Mouse (Mus musculus) intestine, embryonic 14.5 days (tissue): ENCODE measurements at regions not wholly inside any gene's neighbourhood (a gene's known extent, or its start where the extent isn't known, plus 50 kb on each side); places are given as distances from the start of the nearest gene placed in this dataset.

Source experiments
- ATAC-seq: fragments of 200-750 bp; cut with Nextera tagmentation; replicated peaks from 2 replicates; pipeline ENCODE4 v1.8.0; 2017; ENCODE audit warnings: low read depth, moderate number of reproducible peaks, moderate TSS enrichment, moderate library complexity; ENCODE audit not compliant: low FRiP score, low TSS enrichment
- DNase-seq: peaks from one replicate; pipeline ENCODE4 v3.0.0-alpha.2; 2018; ENCODE audit warnings: low spot score
- H3K27ac ChIP-seq: fragments of 300-500 bp; sonication (generic); 2 replicates; pipeline ENCODE4 v1.5.1; 2014; ENCODE audit warnings: low read depth, mild to moderate bottlenecking, control low read depth
- H3K27me3 ChIP-seq: fragments of 300-500 bp; sonication (generic); replicated peaks from 2 replicates; pipeline ENCODE4 v1.6.1; 2014; ENCODE audit warnings: low read length, control low read depth; ENCODE audit not compliant: control insufficient read depth, insufficient read depth
- H3K36me3 ChIP-seq: fragments of 300-500 bp; sonication (generic); 2 replicates; pipeline ENCODE4 v1.6.1; 2014; ENCODE audit warnings: low read length, control low read depth; ENCODE audit not compliant: control insufficient read depth, insufficient read depth
- H3K4me1 ChIP-seq: fragments of 300-500 bp; sonication (generic); replicated peaks from 2 replicates; pipeline ENCODE4 v1.6.1; 2014; ENCODE audit warnings: low read length, control low read depth, mixed read lengths; ENCODE audit not compliant: control insufficient read depth, insufficient read depth
- H3K4me2 ChIP-seq: fragments of 300-500 bp; sonication (generic); 2 replicates; pipeline ENCODE4 v1.6.1; 2014; ENCODE audit warnings: low read length
- H3K4me3 ChIP-seq: fragments of 300-500 bp; sonication (generic); 2 replicates; pipeline ENCODE4 v1.5.1; 2014; ENCODE audit warnings: low read depth, low read length, control low read depth, mixed read lengths
- H3K9ac ChIP-seq: fragments of 300-500 bp; sonication (generic); 2 replicates; pipeline ENCODE4 v1.6.1; 2014; ENCODE audit warnings: mild to moderate bottlenecking, low read length
- H3K9me3 ChIP-seq: fragments of 300-500 bp; sonication (generic); 2 replicates; pipeline ENCODE4 v1.6.1; 2016; ENCODE audit warnings: low read length, control low read depth; ENCODE audit not compliant: control insufficient read depth
- WGBS: fragments of 180-500 bp; shearing (Covaris S2); extraction: QIAGEN DNeasy Blood & Tissue Kit; methylation state at CpG from one replicate; pipeline ENCODE4 v1.1.7; 2014; 5-methylcytosine and 5-hydroxymethylcytosine counted together

- 91% methylated on average over 11 of the region's 11 CpGs for WGBS
Observed at GRCm38 (mm10) chr10:26434586-26434985, 58.8 kb upstream of the L3mbtl3 start.

DNA sequence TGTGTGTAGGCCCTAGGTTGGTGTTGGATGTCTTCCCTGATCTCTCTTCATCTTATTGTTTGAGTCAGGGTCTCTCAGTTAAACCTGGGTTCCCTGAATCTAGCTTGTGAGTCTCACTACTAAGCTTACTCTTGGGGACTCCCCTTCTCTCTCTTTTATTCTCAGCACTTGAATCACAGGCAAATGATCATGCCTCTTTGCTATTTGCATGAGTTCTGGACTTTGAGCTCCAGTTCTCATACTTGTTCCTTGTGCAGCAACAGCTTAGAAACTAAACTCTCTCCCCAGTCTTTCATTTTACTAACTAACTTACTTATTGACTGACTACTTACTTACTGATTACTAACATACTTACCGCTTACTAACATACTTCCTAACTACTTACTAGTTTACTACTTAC, 64.9 kb upstream of the L3mbtl3 start:
- no peaks in the 10 kb centered on the region for H3K27me3 ChIP-seq
- 97% methylated on average over 1 of the region's 1 CpGs for WGBS
- H3K9ac ChIP-seq, result no peak overlapping the region
- no peak overlapping the region for H3K4me2 ChIP-seq
- no peaks in the 10 kb centered on the region for H3K4me1 ChIP-seq
- no peak overlapping the region for H3K4me3 ChIP-seq
- H3K27ac ChIP-seq, result no peak overlapping the region
- H3K36me3 ChIP-seq, result no peaks in the 10 kb centered on the region
- ATAC-seq (no peak), DNase-seq (no peak)
- H3K9me3 ChIP-seq, result no peaks in the 10 kb centered on the region

More at GRCm38 (mm10) chr10:26434586-26434985, 58.8 kb upstream of the L3mbtl3 start:
- Histone ChIP-seq H3K4me2 (no peak overlapping the region), H3K36me3 (no peaks in the 10 kb centered on the region), H3K9me3 (no peaks in the 10 kb centered on the region), H3K27me3 (no peaks in the 10 kb centered on the region), H3K4me3 (no peak overlapping the region), H3K4me1 (no peaks in the 10 kb centered on the region), H3K27ac (no peak overlapping the region), H3K9ac (no peak overlapping the region)
- DNase-seq (no peak), ATAC-seq (no peak)

DNA sequence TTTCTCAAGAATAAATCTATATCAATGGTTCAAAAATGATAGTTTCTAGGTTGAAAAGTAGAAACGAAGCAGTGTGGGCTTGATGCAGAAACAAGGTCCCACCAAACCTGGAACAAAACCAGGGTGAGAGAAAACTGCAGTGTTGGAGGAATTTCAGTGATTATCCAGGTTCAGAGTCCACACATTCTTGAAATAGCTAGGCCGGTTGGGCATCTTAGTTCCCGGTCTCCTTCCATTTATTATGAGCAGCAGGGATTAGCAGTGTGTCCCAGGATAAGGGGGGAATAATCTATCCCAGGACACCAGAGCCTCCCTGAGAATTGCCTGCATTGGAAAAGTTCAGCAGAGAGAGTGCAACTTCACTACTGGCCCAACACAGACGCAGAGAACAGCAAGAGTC, 108.5 kb upstream of the L3mbtl3 start:
- H3K36me3 ChIP-seq, result no peaks in the 10 kb centered on the region
- ATAC-seq (no peak), DNase-seq (no peak)
- no peak overlapping the region for H3K4me3 ChIP-seq
- no peak overlapping the region for H3K9ac ChIP-seq
- no peaks in the 10 kb centered on the region for H3K4me1 ChIP-seq
- H3K27me3 ChIP-seq, result no peaks in the 10 kb centered on the region
- H3K27ac ChIP-seq, result no peak overlapping the region
- no peak overlapping the region for H3K4me2 ChIP-seq
- WGBS, result 30% methylated on average over 4 of the region's 4 CpGs
- H3K9me3 ChIP-seq, result no peaks in the 10 kb centered on the region

DNA sequence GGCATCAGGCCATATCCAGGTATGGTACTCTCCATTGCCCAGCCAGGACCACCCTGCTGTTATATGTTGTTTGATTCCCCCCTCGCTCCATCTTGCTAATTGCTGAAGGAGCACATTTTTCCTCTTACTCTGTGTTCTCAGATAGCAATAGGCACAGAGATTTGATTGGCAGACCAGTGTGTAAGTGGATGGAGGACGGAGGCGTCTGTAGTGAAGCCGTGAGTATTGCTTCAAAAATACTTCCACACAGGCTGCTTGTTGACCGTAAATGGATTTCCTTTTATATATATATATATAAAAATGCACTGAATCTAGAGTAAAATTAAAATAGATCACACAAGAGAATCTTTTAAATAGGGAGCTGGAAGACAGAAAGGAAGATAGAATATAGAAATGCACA, 115.6 kb upstream of the L3mbtl3 start:
- H3K9me3 ChIP-seq, result no peaks in the 10 kb centered on the region
- DNase-seq, result no peak
- no peaks in the 10 kb centered on the region for H3K36me3 ChIP-seq
- H3K4me1 ChIP-seq, result no peaks in the 10 kb centered on the region
- no peak overlapping the region for H3K9ac ChIP-seq
- no peak for ATAC-seq
- H3K27ac ChIP-seq, result no peak overlapping the region
- H3K4me3 ChIP-seq, result no peak overlapping the region
- no peak overlapping the region for H3K4me2 ChIP-seq
- H3K27me3 ChIP-seq, result no peaks in the 10 kb centered on the region
- WGBS, result 86% methylated on average over 5 of the region's 5 CpGs

GRCm38 (mm10) chr10:26492146-26492545, 116.4 kb upstream of the L3mbtl3 start:
- Histone ChIP-seq H3K27ac (no peak overlapping the region), H3K4me3 (no peak overlapping the region), H3K9ac (no peak overlapping the region), H3K4me2 (no peak overlapping the region), H3K36me3 (no peaks in the 10 kb centered on the region), H3K9me3 (no peaks in the 10 kb centered on the region), H3K27me3 (no peaks in the 10 kb centered on the region), H3K4me1 (no peaks in the 10 kb centered on the region)
- WGBS, result 42% methylated on average over 11 of the region's 11 CpGs
- no peak for DNase-seq
- no peak for ATAC-seq

GRCm38 (mm10) chr10:26492856-26493484, 117.2 kb upstream of the L3mbtl3 start:
- Histone ChIP-seq H3K36me3 (no peaks in the 10 kb centered on the region), H3K4me3 (no peak overlapping the region), H3K27ac (no peak overlapping the region), H3K4me1 (no peaks in the 10 kb centered on the region), H3K9ac (no peak overlapping the region), H3K4me2 (no peak overlapping the region), H3K27me3 (no peaks in the 10 kb centered on the region), H3K9me3 (no peaks in the 10 kb centered on the region)
- no peak for DNase-seq
- WGBS, result 80% methylated on average over 13 of the region's 13 CpGs
- no peak for ATAC-seq

GRCm38 (mm10) chr10:26493801-26494200, 118.0 kb upstream of the L3mbtl3 start:
- no peaks in the 10 kb centered on the region for H3K27me3 ChIP-seq
- DNase-seq (no peak), ATAC-seq (no peak)
- no peak overlapping the region for H3K27ac ChIP-seq
- WGBS, result 90% methylated on average over 2 of the region's 2 CpGs
- H3K4me1 ChIP-seq, result no peaks in the 10 kb centered on the region
- no peak overlapping the region for H3K4me3 ChIP-seq
- H3K9ac ChIP-seq, result no peak overlapping the region
- H3K4me2 ChIP-seq, result no peak overlapping the region
- no peaks in the 10 kb centered on the region for H3K36me3 ChIP-seq
- no peaks in the 10 kb centered on the region for H3K9me3 ChIP-seq

DNA sequence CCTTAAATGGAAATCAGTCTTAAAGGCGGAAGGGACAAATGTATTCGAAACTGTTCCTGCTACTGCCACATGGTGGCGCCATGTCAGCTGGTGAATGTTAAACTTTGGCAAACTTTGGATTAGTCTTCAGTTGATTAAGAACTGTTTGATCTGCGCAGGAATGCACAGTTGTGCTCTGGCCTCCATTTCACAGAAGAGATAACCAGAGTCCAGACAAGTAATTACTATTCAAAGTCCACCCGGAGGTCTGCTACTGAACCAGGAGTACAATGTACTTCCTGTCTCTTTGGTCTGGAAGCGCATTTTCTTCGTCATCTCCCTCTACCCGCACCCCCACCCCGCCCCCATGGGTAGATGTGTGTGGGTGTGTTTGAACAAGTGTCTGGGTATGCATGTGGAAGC, 118.6 kb upstream of the L3mbtl3 start:
- H3K4me3 ChIP-seq, result no peak overlapping the region
- DNase-seq, result peak; percentile 67
- no peak overlapping the region for H3K27ac ChIP-seq
- no peaks in the 10 kb centered on the region for H3K4me1 ChIP-seq
- no peak overlapping the region for H3K9ac ChIP-seq
- peak; percentile 79 for ATAC-seq
- H3K9me3 ChIP-seq, result no peaks in the 10 kb centered on the region
- no peaks in the 10 kb centered on the region for H3K27me3 ChIP-seq
- WGBS, result 43% methylated on average over 9 of the region's 9 CpGs
- peak overlapping the region; percentile 3; the same call in 1 of the 2 replicates for H3K4me2 ChIP-seq
- no peaks in the 10 kb centered on the region for H3K36me3 ChIP-seq

GRCm38 (mm10) chr10:26500265-26500935, 124.6 kb upstream of the L3mbtl3 start:
- Histone ChIP-seq H3K9me3 (no peaks in the 10 kb centered on the region), H3K36me3 (no peaks in the 10 kb centered on the region), H3K27ac (no peak overlapping the region), H3K27me3 (no peaks in the 10 kb centered on the region), H3K4me1 (no peaks in the 10 kb centered on the region), H3K4me3 (no peak overlapping the region), H3K4me2 (no peak overlapping the region), H3K9ac (no peak overlapping the region)
- WGBS, result 86% methylated on average over 12 of the region's 12 CpGs
- DNase-seq (no peak), ATAC-seq (no peak)
